Mouse (Mus musculus): ENCODE measurements around the gene Mutyh.

Mutyh gene

DNA sequence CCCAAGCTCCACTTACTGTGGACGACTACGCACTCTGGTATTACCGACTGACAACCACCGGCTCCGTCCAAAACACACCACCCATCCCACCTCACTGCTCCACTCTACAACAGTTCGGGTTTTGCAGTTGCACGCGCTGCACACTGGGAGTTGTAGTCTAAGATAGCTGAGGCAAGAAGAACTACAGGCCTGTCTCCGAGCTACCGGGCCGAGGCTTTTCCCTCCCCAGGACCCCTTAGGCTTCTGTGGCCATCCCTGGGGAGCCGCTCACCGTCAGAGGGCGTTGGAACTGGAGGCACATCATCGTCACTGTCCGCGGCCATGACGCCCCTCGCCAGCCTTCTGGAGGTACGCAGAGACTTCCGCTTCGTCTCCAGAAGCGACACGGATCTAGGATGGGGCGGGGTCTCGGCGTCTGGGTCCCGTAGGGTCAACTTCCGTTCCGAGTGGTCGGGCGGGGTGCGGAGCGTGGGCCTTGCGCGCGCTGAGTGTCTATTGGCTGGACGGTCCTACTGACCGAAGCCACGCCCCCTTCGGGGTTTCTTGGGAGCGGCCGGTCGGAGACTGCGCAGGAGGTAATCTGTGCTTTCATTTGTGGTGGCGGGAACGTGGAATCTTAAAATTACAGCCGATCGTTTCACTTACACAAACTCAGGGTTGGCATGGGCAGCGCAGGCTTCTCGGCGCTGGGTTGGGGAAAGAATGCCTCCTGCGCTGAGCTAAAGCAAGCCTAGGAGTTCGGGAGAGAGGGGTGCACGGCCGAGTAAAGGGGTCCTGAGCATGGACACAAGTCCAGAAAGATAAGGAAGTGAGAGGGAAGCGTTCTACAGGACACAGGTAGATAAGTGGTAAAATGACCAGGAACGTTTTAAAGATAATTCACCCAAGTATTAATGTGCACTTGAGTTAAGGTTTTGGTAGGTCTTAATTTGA lies at the start of gene Mutyh, which contains the start of gene Toe1:
TSS of gene Mutyh (plus strand) at position 527 of the 933 bp plus-strand sequence.
TSS of gene Toe1 (minus strand) at position 444 of the 933 bp plus-strand sequence.
- DNase-seq, result peak; percentile 99

DNA sequence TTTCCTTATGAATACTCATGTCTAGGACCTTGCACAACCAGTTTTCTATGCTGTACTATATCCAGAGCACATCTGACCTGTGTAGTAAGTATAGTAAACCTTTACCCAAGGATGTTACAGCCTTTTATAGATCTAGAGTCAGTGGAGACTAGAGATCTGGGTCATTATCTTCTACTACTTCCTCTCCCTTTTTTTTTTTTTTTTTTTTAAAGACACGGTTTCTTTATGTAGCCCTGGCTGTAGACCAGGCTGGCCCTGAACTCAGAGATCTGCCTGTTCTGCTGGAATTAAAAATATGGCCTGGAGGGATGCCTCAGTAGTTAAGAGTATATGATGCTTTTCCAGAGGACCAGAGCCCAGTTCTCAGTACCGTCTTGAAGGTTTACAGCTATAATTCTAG lies 45.6 kb upstream of the Mutyh start:
- no peak for DNase-seq

DNA sequence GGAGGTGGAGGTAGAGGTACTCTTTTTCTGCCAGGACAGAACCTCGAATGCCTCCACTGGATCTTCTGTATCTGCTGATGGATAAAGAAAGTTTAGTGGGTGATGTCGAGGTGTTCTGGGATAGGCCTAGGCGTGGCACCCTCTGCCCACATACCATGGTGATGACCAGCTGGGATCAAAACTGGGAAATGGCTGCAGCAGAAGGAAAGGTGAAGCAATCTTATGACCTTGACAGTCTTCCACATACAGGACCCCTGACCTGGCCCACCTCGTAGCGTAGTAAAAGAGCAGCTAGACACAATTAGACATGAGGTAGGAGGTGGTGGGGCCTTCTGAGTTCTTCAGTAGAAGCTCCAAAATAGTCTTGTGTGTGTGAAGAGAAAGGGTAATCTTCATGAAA lies 43.5 kb upstream of the Mutyh start:
- DNase-seq, result no peak

DNA sequence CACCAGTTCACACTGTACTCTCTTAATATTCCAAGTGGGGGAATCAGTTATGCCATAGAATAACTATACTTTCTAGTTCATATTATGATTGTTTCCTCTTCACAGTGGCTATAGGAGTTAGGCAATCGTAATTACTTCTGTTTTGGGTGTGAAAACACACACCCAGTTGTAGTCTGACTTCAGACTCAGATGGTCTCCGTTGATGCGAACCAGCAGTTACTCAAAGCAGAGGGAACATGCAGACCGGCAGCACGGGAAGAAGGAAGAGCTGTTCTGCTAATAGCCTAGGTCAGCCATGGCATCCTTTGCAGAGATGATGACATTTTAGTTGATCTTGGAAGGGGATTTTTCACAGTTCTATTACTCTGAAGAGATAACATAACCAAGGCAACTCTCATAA lies 39.0 kb upstream of the Mutyh start:
- DNase-seq, result no peak

DNA sequence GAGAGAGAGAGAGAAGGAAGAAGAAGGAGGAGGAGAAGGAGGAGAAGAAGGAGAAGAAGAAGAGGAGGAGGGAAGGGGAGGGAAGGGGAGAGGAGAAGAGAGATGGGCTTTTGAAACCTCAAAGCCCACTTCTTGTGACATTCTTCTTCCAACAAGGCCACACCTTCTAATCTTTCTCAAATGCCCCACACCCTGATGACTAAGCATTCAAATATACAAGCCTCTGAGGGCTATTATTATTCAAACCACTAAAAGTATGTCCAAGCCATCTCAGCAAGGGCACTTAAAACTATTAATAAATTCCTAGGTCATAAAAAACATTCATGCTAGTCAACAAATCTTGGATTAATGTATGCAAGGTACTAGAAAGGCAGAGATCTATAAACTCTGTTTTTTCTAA lies 38.5 kb upstream of the Mutyh start:
- no peak for DNase-seq

DNA sequence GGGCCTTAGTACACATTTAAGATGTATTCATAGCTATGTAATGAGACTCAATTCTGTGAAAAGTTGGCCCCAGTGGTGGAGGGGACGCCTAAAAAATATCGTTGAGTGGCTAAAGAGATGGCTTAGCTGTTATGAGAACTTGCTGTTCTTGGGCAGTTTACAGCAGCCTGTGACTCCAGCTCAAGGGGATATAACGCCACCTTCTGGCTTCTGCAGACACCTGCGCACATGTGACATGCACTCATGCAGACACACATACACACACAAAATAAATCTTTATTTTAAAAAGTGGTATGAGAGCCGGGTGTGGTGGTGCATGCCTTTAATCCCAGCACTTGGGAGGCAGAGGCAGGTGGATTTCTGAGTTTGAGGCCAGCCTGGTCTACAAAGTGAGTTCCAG lies 31.1 kb upstream of the Mutyh start:
- no peak for DNase-seq

DNA sequence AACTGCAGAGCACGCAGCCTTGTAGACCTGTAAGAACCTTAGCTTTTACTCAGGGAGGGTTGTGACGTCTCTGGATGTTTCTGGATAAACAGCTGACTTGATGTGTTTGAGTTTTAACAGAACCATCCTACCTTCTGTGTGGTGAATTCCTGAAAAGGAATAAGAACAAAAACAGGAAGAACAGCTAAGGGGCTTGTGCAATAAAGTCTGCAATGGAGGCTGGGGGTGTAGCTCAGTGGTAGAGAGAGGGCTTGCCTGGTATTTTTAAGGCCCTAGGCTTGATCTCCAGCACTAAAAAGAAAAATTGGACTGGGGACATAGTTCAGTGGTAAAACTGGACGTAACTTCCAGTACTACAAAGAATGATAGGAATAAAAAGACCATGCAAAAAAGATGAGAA lies 30.4 kb upstream of the Mutyh start:
- DNase-seq, result no peak

DNA sequence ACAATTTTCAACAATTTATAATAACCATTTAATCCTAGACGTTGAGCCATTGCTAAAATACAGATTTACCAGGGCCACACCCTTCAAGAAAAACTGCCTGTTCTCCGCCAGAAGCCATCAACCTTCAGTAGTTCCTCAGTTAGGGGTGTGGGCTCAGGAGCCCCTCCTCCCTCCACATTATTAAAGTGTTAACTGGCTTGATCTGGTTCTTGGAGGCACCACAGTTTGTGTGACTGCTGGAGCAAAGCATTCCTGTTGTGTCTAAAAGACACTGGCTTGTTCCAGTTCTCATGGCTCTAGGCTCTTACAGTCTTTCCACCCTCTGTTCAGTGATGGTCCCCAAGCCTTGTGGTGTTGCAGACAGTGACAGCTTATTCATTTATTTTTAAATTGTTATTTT lies 27.0 kb upstream of the Mutyh start:
- no peak for DNase-seq

DNA sequence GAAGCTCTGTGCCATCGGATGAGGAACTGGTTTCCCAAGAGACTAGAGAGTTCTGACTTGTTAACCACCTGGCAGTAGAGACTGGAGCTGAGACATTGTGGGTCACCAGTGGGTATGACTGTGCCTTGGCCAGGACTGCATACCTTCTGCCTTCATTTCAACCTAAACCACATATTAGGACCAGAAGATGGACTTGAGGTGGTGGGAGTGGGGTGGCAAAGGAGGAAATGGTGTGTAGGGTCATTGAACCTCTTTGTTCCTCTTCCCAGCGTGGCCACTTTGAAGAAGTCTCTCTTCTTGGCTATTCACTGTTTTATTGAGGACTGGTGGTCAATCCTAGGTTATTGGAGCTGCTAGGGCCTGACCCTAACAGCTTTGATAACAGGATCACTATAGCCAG lies 26.2 kb upstream of the Mutyh start:
- DNase-seq, result no peak

DNA sequence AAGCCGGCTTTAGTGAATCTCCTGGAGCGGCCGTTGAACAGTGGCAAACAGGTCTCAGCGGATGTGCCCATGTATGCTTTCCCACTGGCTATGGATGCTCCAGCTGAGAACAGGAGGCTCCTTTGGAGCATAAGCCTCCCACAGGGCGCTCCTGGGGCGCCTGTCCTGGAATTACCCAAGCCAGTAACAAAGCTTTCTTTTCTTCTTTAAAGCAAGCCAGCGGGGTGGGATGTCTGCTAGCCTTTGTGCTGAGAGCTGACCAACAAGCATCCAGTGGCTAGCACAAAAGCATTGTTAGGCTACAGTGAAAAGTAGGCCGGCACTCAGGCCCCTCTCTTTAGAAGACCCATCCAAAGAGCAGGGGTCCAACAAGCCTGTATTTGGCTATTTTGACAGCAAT lies 25.4 kb upstream of the Mutyh start:
- peak; percentile 91 for DNase-seq

DNA sequence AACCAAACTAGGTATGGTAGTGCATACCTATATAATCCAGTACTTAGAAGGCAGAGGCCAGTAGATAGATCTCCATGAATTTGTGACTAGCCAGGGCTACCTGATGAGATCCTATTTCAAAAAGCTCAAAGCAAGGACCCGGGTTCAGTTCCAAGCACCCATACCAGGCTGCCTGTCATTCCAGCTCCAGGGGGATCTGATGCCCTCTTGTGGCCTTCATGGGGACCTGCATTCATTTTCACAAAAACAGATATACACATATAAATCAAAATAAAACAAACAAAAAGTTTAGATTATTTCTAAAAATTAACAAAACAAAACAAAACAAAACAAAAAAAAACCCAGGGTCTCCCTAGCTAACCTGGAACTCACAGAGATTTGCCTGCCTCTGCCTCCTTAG lies 20.9 kb upstream of the Mutyh start:
- no peak for DNase-seq

DNA sequence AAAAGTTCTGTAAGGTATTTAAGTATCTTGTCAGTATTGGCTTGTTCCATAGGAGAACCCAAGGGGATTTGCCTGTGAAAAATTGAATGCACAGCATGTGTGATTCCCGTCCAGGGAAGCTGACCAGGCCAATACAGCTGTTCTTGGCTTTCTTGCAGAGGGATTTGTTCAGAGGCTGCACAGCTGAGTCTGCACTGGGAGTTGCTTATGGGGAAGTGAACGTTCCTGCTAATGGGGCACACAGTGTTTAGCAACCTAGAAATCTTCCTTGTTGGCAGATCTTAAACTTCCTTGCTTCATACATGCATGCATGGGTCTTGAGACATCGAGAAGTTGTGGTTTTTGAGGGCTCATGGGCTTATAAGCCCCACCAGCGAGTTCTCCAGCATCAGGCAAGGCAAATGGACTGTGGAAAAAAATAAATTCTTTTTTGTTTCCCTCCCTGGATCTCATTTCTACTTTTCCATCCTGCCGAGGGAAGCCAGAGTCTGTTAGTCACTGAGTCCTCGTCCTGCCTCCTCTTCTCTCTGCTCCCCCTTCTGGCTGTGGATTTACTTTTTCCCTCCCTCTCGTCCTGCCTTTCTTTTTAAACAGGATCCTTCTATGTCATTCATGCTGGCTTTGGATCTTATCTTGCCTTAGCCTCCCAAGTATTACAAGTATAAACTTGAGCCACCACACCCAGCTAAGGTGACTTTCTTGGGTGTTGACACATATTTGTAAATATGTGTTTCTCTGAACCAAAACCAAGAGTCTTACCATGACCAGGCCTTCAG lies 19.4 kb upstream of the Mutyh start:
- peak; percentile 16 for DNase-seq

DNA sequence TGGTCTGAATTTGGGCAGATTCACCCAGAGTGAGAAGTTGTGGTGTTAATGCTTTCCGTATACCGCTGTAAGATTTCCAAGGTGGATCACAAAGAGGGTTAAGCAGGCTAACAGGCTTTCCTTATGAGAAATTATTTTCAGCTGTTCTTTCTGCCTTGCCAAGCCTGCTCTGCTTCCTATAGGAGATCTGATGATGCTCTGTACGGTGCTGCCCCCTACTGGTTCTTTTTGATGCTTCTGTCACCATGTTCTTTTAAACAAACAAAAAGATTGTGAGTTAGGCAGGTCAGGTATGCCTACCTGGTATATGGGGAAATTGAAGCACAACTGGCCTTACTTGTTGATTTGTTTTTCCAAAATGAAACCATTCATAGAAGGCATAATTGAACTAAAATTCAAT lies 18.6 kb upstream of the Mutyh start:
- DNase-seq, result peak; percentile 92

DNA sequence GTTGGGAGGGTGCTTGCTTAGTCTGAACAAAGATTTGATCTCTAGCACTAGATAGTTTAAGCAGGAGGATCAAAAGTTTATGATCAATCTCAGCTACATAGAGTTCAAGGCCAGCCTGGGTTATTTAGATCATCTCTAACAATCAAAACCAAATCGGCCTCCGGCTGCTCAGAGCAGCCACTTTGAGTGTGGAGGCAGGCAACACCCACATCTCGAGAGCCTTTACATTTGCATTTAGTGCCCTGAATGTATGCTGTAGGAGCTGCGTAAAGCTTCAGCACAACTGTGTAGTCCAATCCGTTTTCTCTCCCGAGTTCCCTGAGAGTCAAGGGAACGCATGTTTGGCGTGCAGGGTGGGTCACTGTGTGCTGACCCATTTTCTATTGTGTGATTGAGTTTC lies 15.1 kb upstream of the Mutyh start:
- DNase-seq, result no peak

DNA sequence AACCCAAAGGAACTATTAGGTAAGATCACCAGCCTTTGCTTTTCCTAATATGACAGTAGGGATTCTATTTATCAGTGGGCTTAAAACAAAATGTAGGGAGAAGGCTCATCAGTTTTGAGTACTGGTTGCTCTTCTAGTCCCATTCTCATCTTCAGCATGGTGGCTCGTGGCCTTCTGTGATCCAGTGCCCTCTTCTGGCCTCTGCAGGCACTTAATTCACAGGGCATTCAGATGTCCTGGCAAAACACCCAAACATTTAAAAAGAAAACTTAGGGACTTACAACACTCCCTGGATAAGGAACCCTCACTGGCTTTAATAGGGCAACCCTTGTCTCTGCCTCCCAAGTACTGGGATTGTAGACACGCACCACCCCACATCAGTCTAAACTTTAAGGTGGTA lies 13.2 kb upstream of the Mutyh start:
- DNase-seq, result peak; percentile 20

DNA sequence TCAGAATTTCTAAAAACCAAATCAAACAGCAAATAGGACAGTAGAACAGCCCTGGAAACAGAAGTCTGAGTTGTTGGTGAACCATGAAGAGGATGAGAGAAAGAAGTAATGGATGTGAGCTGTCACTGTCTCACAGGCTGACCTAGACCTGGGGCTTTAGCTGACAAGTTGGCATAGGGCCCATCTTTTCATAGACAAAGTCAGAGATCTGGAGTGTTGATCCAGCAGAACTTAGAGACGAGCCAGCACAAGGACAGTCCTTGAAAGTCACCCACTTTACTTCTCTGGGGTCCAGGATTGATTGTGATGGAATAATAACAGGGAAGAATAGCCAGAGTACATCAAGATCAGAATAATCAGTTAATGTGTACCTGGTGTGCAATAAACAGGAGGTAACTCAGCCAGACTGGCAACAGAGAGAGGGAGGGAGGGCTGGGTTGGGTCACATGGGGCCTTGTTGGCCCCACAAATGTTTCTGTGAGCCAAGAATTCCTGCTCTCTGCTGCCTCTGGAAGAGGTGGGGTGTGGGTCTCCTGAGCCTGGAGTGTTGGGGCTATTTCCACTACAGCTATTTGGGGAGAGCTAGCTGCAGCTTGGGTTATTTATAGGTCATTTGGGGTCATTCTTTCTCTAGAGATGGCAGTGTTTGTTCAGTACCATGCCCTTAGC lies 10.9 kb upstream of the Mutyh start:
- no peak for DNase-seq

DNA sequence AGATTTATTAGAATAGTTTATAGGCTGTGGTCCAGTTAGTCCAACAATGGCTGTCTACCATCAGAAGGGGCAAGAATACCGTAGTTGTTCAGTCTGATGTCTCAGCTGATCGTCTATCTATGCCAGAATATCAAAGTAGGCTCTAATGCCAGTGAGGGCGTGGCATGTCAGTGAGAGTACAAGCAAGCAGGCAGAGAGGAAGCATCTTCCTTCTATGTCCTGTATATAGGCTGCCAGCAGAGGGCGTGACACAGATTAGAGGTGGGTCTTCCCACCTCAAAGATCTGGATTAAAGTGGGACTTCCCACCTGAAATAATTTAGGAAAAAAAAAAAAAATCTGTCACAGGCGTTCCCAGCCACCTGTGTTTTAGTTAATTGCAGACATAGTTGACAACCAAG lies 7.6 kb upstream of the Mutyh start:
- peak; percentile 61 for DNase-seq

DNA sequence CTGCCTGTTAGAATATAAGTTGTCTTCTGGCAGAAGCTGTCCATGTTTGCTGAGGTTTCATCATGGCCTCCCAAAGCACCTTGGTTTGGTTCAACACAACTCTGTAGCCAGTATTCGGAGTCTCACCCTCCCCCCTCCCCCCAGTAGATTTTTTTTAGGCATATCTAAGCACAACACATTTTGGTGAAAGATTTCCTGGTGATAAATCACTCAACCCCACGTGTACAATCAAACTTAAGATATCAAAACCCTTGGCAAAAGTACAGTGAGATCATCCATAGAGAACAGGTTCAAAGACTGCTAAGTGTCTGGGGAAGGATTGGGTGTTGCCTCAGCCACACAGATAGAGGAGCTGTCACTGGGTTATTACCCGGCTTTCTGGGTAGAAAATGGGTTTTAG lies 3.5 kb downstream of the Mutyh start:
- no peak for DNase-seq

DNA sequence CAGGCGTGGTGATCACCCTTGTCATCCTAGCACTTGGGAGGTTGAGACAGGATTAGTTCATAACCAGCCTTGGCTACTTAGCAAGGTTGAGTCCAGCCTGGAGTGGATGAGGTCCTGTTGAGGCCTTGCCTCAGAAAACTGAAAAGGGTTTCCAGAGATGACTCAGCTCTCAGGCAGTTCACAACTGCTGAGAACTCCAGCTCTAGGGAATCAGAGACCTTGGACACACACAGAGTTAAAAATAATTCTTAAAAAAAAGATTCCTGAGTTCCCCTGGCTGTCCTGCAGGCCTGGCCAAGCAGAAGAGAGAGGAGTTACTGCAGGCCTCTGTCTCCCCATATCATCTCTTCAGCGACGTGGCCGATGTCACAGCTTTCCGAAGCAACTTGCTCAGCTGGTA lies 7.8 kb downstream of the Mutyh start:
- no peak for DNase-seq

DNA sequence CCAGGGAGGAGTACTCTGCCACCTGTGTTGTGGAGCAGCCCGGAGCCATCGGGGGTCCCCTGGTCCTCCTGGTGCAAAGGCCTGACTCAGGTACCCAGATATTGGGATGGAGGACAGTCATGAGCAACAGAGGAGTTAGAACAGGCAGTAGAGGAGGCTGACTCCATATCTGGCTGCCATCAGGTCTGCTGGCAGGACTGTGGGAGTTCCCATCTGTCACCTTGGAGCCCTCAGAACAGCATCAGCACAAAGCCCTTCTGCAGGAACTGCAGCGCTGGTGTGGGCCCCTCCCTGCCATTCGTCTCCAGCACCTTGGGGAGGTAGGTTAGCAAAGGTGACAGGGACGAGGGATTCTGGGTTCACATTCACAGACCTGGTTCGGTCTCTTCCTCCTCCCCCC lies 10.0 kb downstream of the Mutyh start:
- DNase-seq, result no peak

DNA sequence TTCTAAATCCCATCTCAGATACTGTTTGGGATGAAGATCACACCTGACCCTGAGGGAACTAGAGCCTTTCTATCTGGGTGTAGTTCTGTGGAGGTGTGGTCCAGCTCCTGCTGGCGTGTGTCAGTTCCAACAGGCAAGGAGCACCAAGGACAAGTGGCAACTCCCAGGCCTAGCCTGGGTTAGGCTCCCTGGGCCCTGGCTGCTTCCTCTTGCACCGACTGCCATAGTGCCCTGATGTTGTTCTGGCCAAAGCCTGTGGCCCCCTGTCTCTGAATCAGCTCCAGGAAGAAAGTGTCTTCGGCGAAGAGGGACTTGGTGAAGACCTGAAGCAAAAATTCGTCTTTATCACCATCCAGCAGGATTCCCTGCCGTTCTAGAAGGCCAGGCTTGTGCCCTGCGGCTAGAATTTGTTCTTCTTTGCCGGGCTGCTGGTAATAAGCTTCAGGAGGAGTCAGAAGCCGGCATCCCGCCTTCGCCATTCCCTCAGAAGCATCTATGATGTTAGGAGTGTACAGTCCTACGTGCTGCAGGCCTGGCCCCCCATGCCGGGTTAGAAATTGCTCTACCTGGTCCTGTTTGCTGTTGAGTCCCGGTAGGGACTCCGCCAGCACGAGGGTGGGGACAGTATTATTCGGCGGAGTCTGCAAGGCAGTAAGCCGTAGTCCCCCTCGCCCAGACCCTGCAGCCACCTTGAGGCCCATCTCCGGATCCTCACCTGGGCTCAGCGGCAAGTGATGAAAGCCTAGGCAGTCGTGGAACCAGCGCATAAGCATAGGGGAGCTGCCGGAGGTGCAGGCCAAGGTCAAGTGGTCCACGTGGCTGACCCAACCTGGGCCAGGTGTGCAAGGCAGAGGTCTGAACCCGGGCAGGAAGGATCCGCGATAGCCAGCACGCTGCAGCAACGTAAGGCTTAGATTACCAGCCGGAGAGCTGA lies 12.7 kb downstream of the Mutyh start:
- DNase-seq, result no peak

Data from retina, postnatal 1 day (tissue).